9 mouse cellular contexts compared by ENCODE assay signal in the genomic region with DNA sequence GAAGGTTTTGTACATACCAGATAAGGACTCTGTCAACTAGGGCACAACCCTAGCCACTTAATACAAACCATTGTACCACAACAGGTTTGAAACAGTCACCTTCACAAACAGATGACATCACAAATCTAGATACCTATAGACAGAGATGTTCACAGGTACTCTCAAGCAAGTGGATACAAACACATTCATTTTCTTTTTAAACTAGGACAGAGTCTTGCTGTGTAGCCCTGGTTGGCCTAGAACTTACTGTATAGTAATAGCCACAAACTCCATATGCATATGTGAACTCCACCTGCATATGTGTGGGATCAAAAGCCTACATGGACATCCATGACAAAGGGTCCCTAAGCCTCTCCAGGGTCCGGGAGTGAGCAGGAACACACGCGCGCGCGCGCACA. TPM values are rescaled to one million over a fixed set of nuclear protein-coding genes. Genes with fewer than 3 reads are reported as not detected.
DNase-seq lines count a peak whose midpoint lies in the region; ATAC-seq and TF ChIP-seq lines count a peak whose summit lies in the region.
"Had no signal": no experiment of that assay in that cellular context is flagged by ENCODE, and none has a peak within 500 bp of the region (broad histone marks: within the 10 kb centered on the region; RNA-seq: fewer than 3 reads in every experiment).

A gene (plus strand): TSS at position 301 of the 398 bp plus-strand sequence.

- H3K4me1 ChIP-seq in heart, embryonic 14.5 days (ENCODE audit: control insufficient read depth in 2 of 2, insufficient read depth in 2 of 2, low read length in 2 of 2), result no peaks in the 10 kb centered on the region; a peak in 1 of 4 replicates
- peaks cover 6% of the 10 kb centered on the region in 2 experiments; a peak in 3 of 4 replicates for H3K4me1 ChIP-seq in MEL (ENCODE audit: control insufficient read depth in 1 of 2, insufficient read depth in 2 of 2, low read length in 2 of 2)
- H3K4me1 ChIP-seq in hindbrain, embryonic 10.5 days (replicated peaks), result peaks cover 14% of the 10 kb centered on the region
- peaks cover 5% of the 10 kb centered on the region for H3K4me1 ChIP-seq in liver, embryonic 11.5 days (replicated peaks; ENCODE audit: control insufficient read depth, insufficient read depth, low read length)

- H3K79me2 ChIP-seq in MEL (ENCODE audit: control insufficient read depth, insufficient read depth, low read length, poor library complexity), result no peaks in the 10 kb centered on the region

- TF ChIP-seq EP300 in MEL (IDR thresholded peaks at IDR 0.05; ENCODE audit: low read depth in 1 of 2, low read length in 2 of 2), result no peak

- 6% methylated on average over 7 of the region's 7 CpGs for WGBS in heart, embryonic 14.5 days
- WGBS in hindbrain, embryonic 10.5 days, result 4% methylated on average over 7 of the region's 7 CpGs
- WGBS in liver, embryonic 11.5 days, result 16% methylated on average over 7 of the region's 7 CpGs

- H3K4me2 ChIP-seq in heart, embryonic 14.5 days (ENCODE audit: low read length), result peak within 1 kb of the TSS; percentile 99
- H3K4me2 ChIP-seq in liver, embryonic 11.5 days, result peak within 1 kb of the TSS; percentile 87

- no peak for TF ChIP-seq POLR2A in MEL (IDR thresholded peaks at IDR 0.05; ENCODE audit: control insufficient read depth in 1 of 2, insufficient read depth in 1 of 2, low read depth in 1 of 2, low read length in 2 of 2, poor library complexity in 1 of 2)

- peak within 1 kb of the TSS; percentile 79 for H3K9ac ChIP-seq in heart, embryonic 14.5 days (ENCODE audit: low read length)
- H3K9ac ChIP-seq in MEL (ENCODE audit: control insufficient read depth, low read depth, low read length, poor library complexity, severe bottlenecking), result peak within 1 kb of the TSS; percentile 60
- peak within 1 kb of the TSS; percentile 67 for H3K9ac ChIP-seq in liver, embryonic 11.5 days (ENCODE audit: low read depth, low read length)

- ATAC-seq in heart, embryonic 14.5 days (ENCODE audit: insufficient number of reproducible peaks, insufficient read depth, low FRiP score, low read depth), result no peak
- ATAC-seq in liver, embryonic 11.5 days (replicated peaks; ENCODE audit: low FRiP score), result peak; percentile 11; the same call in 1 of the 2 replicates

- H3K9me3 ChIP-seq in heart, embryonic 14.5 days (ENCODE audit: control insufficient read depth, low read length), result no peaks in the 10 kb centered on the region
- H3K9me3 ChIP-seq in MEL (replicated peaks; ENCODE audit: insufficient read depth, low read length), result no peaks in the 10 kb centered on the region
- H3K9me3 ChIP-seq in hindbrain, embryonic 10.5 days, result no peaks in the 10 kb centered on the region
- H3K9me3 ChIP-seq in liver, embryonic 11.5 days (ENCODE audit: control insufficient read depth, low read length), result no peaks in the 10 kb centered on the region

- TF ChIP-seq CTCF in MEL (IDR thresholded peaks at IDR 0.05 in 2 of 3, conservative IDR thresholded peaks at IDR 0.05 in 1 of 3; ENCODE audit: control insufficient read depth in 1 of 3, insufficient read depth in 1 of 3, low read depth in 2 of 3, low read length in 3 of 3, poor library complexity in 1 of 3, severe bottlenecking in 1 of 3), result no peak

- DNase-seq in heart, postnatal 4 days, result no peak
- no peak for DNase-seq in MEL (ENCODE audit: low read depth, low spot score)
- no peak for DNase-seq in hindbrain, embryonic 10.5 days (ENCODE audit: low spot score)
- no peak for DNase-seq in liver, embryonic 11.5 days (ENCODE audit: low spot score)
- no peak for DNase-seq in right cerebral cortex, adult 2 months (ENCODE audit: low spot score in 2 of 2)
- no peak for DNase-seq in retina, embryonic 14.5 days (ENCODE audit: low spot score)
- no peak for DNase-seq in ovary, postnatal 10 days (ENCODE audit: low spot score)

- H3K27ac ChIP-seq in heart, embryonic 14.5 days (replicated peaks in 1 of 2; ENCODE audit: control insufficient read depth in 1 of 2, insufficient read depth in 1 of 2, low read depth in 2 of 2, low read length in 2 of 2), result no peak within 1 kb of the TSS
- no peak within 1 kb of the TSS for H3K27ac ChIP-seq in MEL (ENCODE audit: control insufficient read depth, low read depth, low read length)
- H3K27ac ChIP-seq in hindbrain, embryonic 10.5 days, result peak within 1 kb of the TSS; percentile 88
- no peak within 1 kb of the TSS for H3K27ac ChIP-seq in liver, embryonic 11.5 days (ENCODE audit: low read depth, low read length)

- no peaks in the 10 kb centered on the region for H3K36me3 ChIP-seq in heart, embryonic 14.5 days (ENCODE audit: control insufficient read depth, insufficient read depth, low read length)
- peaks cover 0 to 6% of the 10 kb centered on the region in 2 experiments; a peak in 2 of 4 replicates for H3K36me3 ChIP-seq in MEL (ENCODE audit: control insufficient read depth in 1 of 2, insufficient read depth in 2 of 2, low read length in 2 of 2)
- no peaks in the 10 kb centered on the region for H3K36me3 ChIP-seq in hindbrain, embryonic 10.5 days
- H3K36me3 ChIP-seq in liver, embryonic 11.5 days (ENCODE audit: control insufficient read depth, insufficient read depth, low read length), result no peaks in the 10 kb centered on the region

- H3K27me3 ChIP-seq in heart, embryonic 14.5 days (ENCODE audit: control insufficient read depth, insufficient read depth, low read length), result peaks cover 14% of the 10 kb centered on the region
- H3K27me3 ChIP-seq in MEL (ENCODE audit: control insufficient read depth in 1 of 2, insufficient read depth in 2 of 2, low read length in 2 of 2), result no peaks in the 10 kb centered on the region; a peak in 1 of 4 replicates
- peaks cover 16% of the 10 kb centered on the region for H3K27me3 ChIP-seq in hindbrain, embryonic 10.5 days (ENCODE audit: insufficient read depth, poor library complexity, severe bottlenecking)
- H3K27me3 ChIP-seq in liver, embryonic 11.5 days (replicated peaks; ENCODE audit: control insufficient read depth, insufficient read depth, low read length), result peaks cover 8% of the 10 kb centered on the region; the same call in 1 of the 2 replicates

- H3K4me3 ChIP-seq in heart, embryonic 14.5 days (ENCODE audit: control insufficient read depth in 1 of 2, insufficient read depth in 1 of 2, low read depth in 1 of 2, low read length in 2 of 2), result peak within 1 kb of the TSS; percentile 78 to 88
- H3K4me3 ChIP-seq in MEL (ENCODE audit: control insufficient read depth in 1 of 2, insufficient read depth in 1 of 2, low read depth in 2 of 2, low read length in 2 of 2), result peak within 1 kb of the TSS; percentile 55 to 80
- peak within 1 kb of the TSS; percentile 70 for H3K4me3 ChIP-seq in hindbrain, embryonic 10.5 days
- peak within 1 kb of the TSS; percentile 76 for H3K4me3 ChIP-seq in liver, embryonic 11.5 days (ENCODE audit: low read depth, low read length)

- no peak for TF ChIP-seq RAD21 in MEL (IDR thresholded peaks at IDR 0.05; ENCODE audit: low read depth, low read length)

TF ChIP-seq in MEL, 35 proteins besides CTCF, POLR2A, EP300 and RAD21:
- no peak for TF ChIP-seq CHD1 (IDR thresholded peaks at IDR 0.05; ENCODE audit: low read depth, low read length)
- no peak for TF ChIP-seq BHLHE40 (IDR thresholded peaks at IDR 0.05; ENCODE audit: borderline replicate concordance, low read depth, low read length)
- TF ChIP-seq USF2 (IDR thresholded peaks at IDR 0.05; ENCODE audit: borderline replicate concordance in 1 of 2, insufficient read depth in 1 of 2, low read depth in 1 of 2, low read length in 2 of 2), result no peak
- no peak for TF ChIP-seq SIN3A (IDR thresholded peaks at IDR 0.05; ENCODE audit: low read length)
- TF ChIP-seq GABPA (IDR thresholded peaks at IDR 0.05; ENCODE audit: low read depth, low read length), result no peak
- TF ChIP-seq ETS1 (IDR thresholded peaks at IDR 0.05; ENCODE audit: low read depth, low read length), result no peak
- TF ChIP-seq UBTF (IDR thresholded peaks at IDR 0.05; ENCODE audit: borderline replicate concordance, insufficient read depth, low read depth, low read length), result no peak
- no peak for TF ChIP-seq MYC (IDR thresholded peaks at IDR 0.05; ENCODE audit: low read depth, low read length)
- TF ChIP-seq JUND (IDR thresholded peaks at IDR 0.05; ENCODE audit: low read depth, low read length), result no peak
- no peak for TF ChIP-seq E2F4 (IDR thresholded peaks at IDR 0.05; ENCODE audit: borderline replicate concordance, low read depth, low read length)
- TF ChIP-seq TBP (IDR thresholded peaks at IDR 0.05; ENCODE audit: low read depth, low read length), result no peak
- no peak for TF ChIP-seq POLR2AphosphoS2 (IDR thresholded peaks at IDR 0.05; ENCODE audit: low read length)
- TF ChIP-seq GATA1 (IDR thresholded peaks at IDR 0.05; ENCODE audit: low read depth, low read length), result no peak
- no peak for TF ChIP-seq ELF1 (IDR thresholded peaks at IDR 0.05; ENCODE audit: low read depth, low read length)
- TF ChIP-seq ZC3H11A (IDR thresholded peaks at IDR 0.05; ENCODE audit: low read depth, low read length), result no peak
- TF ChIP-seq TCF12 (IDR thresholded peaks at IDR 0.05; ENCODE audit: low read depth, low read length), result no peak
- TF ChIP-seq ZMIZ1 (IDR thresholded peaks at IDR 0.05; ENCODE audit: low read depth, low read length), result no peak
TF ChIP-seq in MEL: peak in this region for 0.

RNA-seq across cellular contexts. Expression of the gene that starts here (rescaled TPM):
- 1.6 and 2.9 TPM in 2 replicates for polyA plus RNA-seq in heart, embryonic 14.5 days (2014; fragmentation: Nextera tagmentation; extraction: Ambion mirVana)
- total RNA-seq in heart, postnatal 4 days (2021), result 1 to 10 TPM; 1.5 to 2.9 TPM
- 0.36 and 0.62 TPM in 2 replicates for total RNA-seq in MEL (2012; rRNA removed)
- 1 to 10 TPM in 1 of 2 experiments, not detected in 1; 5.1 TPM for polyA plus RNA-seq in MEL (2012; ENCODE audit: insufficient read depth in 1 of 2, insufficient read length in 2 of 2, low read depth in 1 of 2, low replicate concordance in 2 of 2, missing spikeins in 1 of 2)
- polyA plus RNA-seq in hindbrain, embryonic 10.5 days (2016; fragmentation: Nextera tagmentation; extraction: Ambion mirVana), result 12.4 and 15.4 TPM in 2 replicates
- polyA plus RNA-seq in liver, embryonic 11.5 days (2014; fragmentation: Nextera tagmentation; extraction: Ambion mirVana), result 3.5 and 3.9 TPM in 2 replicates
- total RNA-seq: neutrophil, adult 5-6 weeks had no signal
